Mouse (Mus musculus) yolk sac, embryonic 10.5 days (tissue): ENCODE measurements around the gene Olfr433.
"Not testable (repeated sequence)": the region's sequence is repeated elsewhere in the genome, so short reads cannot be mapped to it uniquely, and the experiment has no call there.

Experiments
- DNase-seq: peaks from one replicate; pipeline ENCODE4 v3.0.0-alpha.2; 2017; ENCODE audit warnings: low spot score

The Olfr433 gene

GRCm38 (mm10) chr1:174040523-174041177 is at the start of gene Olfr433:
TSS of gene Olfr433 (plus strand) at chr1:174040705.
- no peak for DNase-seq

- no peak for DNase-seq
Measured at GRCm38 (mm10) chr1:173995003-173995402, 45.5 kb upstream of the Olfr433 start.

- not testable (repeated sequence) for DNase-seq
Measured at GRCm38 (mm10) chr1:174004352-174005109, 36.0 kb upstream of the Olfr433 start.

- DNase-seq, result not testable (repeated sequence)
Measured at GRCm38 (mm10) chr1:174007050-174007449, 33.5 kb upstream of the Olfr433 start.

- DNase-seq, result no peak
Measured at GRCm38 (mm10) chr1:174031698-174032097, 8.8 kb upstream of the Olfr433 start, which contains the start of gene Ifi205. TSS of gene Ifi205 (minus strand) at chr1:174031810.

GRCm38 (mm10) chr1:174035841-174036240 is 4.7 kb upstream of the Olfr433 start:
- DNase-seq, result no peak

- DNase-seq, result no peak
Measured at GRCm38 (mm10) chr1:174038480-174038879, 2.0 kb upstream of the Olfr433 start.

- not testable (repeated sequence) for DNase-seq
Measured at GRCm38 (mm10) chr1:174042091-174042884, 1.8 kb downstream of the Olfr433 start.

GRCm38 (mm10) chr1:174044431-174044830 is 3.9 kb downstream of the Olfr433 start:
- no peak for DNase-seq

- not testable (repeated sequence) for DNase-seq
Measured at GRCm38 (mm10) chr1:174048227-174048626, 7.7 kb downstream of the Olfr433 start.

GRCm38 (mm10) chr1:174048893-174049292 is 8.4 kb downstream of the Olfr433 start, which contains the start of gene Olfr432:
TSS of gene Olfr432 (plus strand) at chr1:174049205.
- DNase-seq, result no peak

GRCm38 (mm10) chr1:174049357-174049756 is 8.9 kb downstream of the Olfr433 start:
- DNase-seq, result not testable (repeated sequence)

GRCm38 (mm10) chr1:174050532-174050931 is 10.0 kb downstream of the Olfr433 start:
- DNase-seq, result no peak

- no peak for DNase-seq
Measured at GRCm38 (mm10) chr1:174051515-174051914, 11.0 kb downstream of the Olfr433 start.

GRCm38 (mm10) chr1:174051931-174052536 is 11.5 kb downstream of the Olfr433 start:
- no peak for DNase-seq

- no peak for DNase-seq
Measured at GRCm38 (mm10) chr1:174052981-174053380, 12.5 kb downstream of the Olfr433 start.

- DNase-seq, result no peak
Measured at GRCm38 (mm10) chr1:174055248-174055647, 14.7 kb downstream of the Olfr433 start.

- DNase-seq, result no peak
Measured at GRCm38 (mm10) chr1:174066305-174066704, 25.8 kb downstream of the Olfr433 start, which contains the start of gene Olfr430. TSS of gene Olfr430 (plus strand) at chr1:174066605.

- DNase-seq, result no peak
Measured at GRCm38 (mm10) chr1:174084031-174084430, 43.5 kb downstream of the Olfr433 start, which contains the start of gene Olfr429. TSS of gene Olfr429 (plus strand) at chr1:174084331.
